Mouse (Mus musculus) heart, postnatal 0 days (tissue): Measurements from ENCODE around the gene Fbxo34. TPM values are rescaled to one million over a fixed set of nuclear protein-coding genes. Genes with fewer than 3 reads are reported as not detected.

Experiments used
- ATAC-seq: fragments of 200-750 bp; cut with Nextera tagmentation; 2 replicates; pipeline ENCODE4 v1.8.0; 2017; ENCODE audit warnings: low read depth, moderate number of reproducible peaks, moderate library complexity; ENCODE audit not compliant: insufficient read depth
- DNase-seq: peaks from one replicate; pipeline ENCODE4 v3.0.0-alpha.2; 2016; ENCODE audit warnings: low spot score
- H3K27ac ChIP-seq: fragments of 300-500 bp; sonication (generic); 2 replicates; pipeline ENCODE4 v1.5.1; 2014; ENCODE audit warnings: low read depth, mild to moderate bottlenecking
- H3K27me3 ChIP-seq: fragments of 300-500 bp; sonication (generic); 2 replicates; pipeline ENCODE4 v1.6.1; 2014; ENCODE audit warnings: low read length, mixed read lengths; ENCODE audit not compliant: control insufficient read depth, insufficient read depth
- H3K36me3 ChIP-seq: fragments of 300-500 bp; sonication (generic); replicated peaks from 2 replicates; pipeline ENCODE4 v1.6.1; 2014; ENCODE audit warnings: low read length, mixed read lengths; ENCODE audit not compliant: control insufficient read depth, insufficient read depth
- H3K4me1 ChIP-seq: fragments of 300-500 bp; sonication (generic); 2 replicates; pipeline ENCODE4 v1.6.1; 2014; ENCODE audit warnings: antibody characterized with exemption; ENCODE audit not compliant: control insufficient read depth, insufficient read depth
- H3K4me2 ChIP-seq: fragments of 300-500 bp; sonication (generic); 2 replicates; pipeline ENCODE4 v1.6.1; 2014; ENCODE audit warnings: low read depth, mild to moderate bottlenecking, low read length, moderate library complexity
- H3K4me3 ChIP-seq: fragments of 300-500 bp; sonication (generic); 2 replicates; pipeline ENCODE4 v1.5.1; 2014; ENCODE audit warnings: low read depth, low read length
- H3K9ac ChIP-seq: fragments of 300-500 bp; sonication (generic); replicated peaks from 2 replicates; pipeline ENCODE4 v1.6.1; 2014; ENCODE audit warnings: low read depth, low read length, mixed read lengths
- H3K9me3 ChIP-seq: fragments of 300-500 bp; sonication (generic); replicated peaks from 2 replicates; pipeline ENCODE4 v1.6.1; 2016; ENCODE audit warnings: low read length; ENCODE audit not compliant: control insufficient read depth
- CTCF ChIP-seq: IDR thresholded peaks from 2 replicates; pipeline ENCODE4 v1.5.1; 2016; ENCODE audit warnings: antibody characterized with exemption, control low read depth, low read depth
- EP300 ChIP-seq: IDR thresholded peaks from 2 replicates; pipeline ENCODE4 v1.6.1; 2016; ENCODE audit warnings: antibody characterized with exemption, low read depth
- WGBS: fragments of 180-500 bp; shearing (Covaris S2); extraction: QIAGEN DNeasy Blood & Tissue Kit; methylation state at CpG from one replicate; pipeline ENCODE4 v1.1.7; 2014; 5-methylcytosine and 5-hydroxymethylcytosine counted together
- polyA plus RNA-seq: library from polyadenylated mRNA; unstranded; fragments of >200 nt; fragmentation: Nextera tagmentation; extraction: Ambion mirVana; gene quantifications from 2 replicates; pipeline ENCODE4 v1.2.1, GENCODE M21; 2015
- total RNA-seq: library from RNA; depleted of rRNA; stranded (reverse); fragments of >200 nt; gene quantifications from 2 replicates; pipeline ENCODE4 v1.2.3, GENCODE M21; 2014; ENCODE audit warnings: low replicate concordance

Gene Fbxo34
- total and polyA plus RNA-seq, 2 experiments from 2014 or later, result 9.9 to 12.8 TPM

DNA sequence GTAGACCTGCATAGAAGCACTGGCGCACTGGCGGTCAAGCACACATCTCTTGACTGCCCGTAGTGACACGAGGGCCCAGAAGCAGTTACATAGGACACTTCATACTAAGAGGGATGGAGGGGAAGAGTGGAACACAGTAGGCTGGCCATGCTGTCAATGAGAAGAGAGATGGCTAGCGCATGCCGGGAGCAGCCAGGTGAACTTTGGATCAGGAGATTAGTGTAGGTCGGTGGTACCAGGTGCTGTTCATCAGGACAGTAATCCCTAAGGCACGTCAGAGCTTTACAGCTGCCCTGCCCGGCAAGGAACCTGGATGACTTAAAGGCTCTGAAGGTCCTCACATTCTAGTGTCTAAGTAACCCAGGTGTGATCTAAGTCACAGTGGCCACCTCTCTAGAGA is 23.7 kb downstream of the Fbxo34 start:
- 85% methylated on average over 9 of the region's 9 CpGs for WGBS
- Histone ChIP-seq H3K27ac (no peak overlapping the region), H3K4me1 (0 out of 2 replicates have a peak, but pooled peaks cover 5% of the 10 kb centered on the region), H3K4me3 (no peak overlapping the region), H3K4me2 (peak overlapping the region; percentile 75; the same call in 1 of the 2 replicates), H3K9me3 (no peaks in the 10 kb centered on the region), H3K27me3 (no peaks in the 10 kb centered on the region), H3K36me3 (no peaks in the 10 kb centered on the region), H3K9ac (no peak overlapping the region)
- no peak for DNase-seq
- no peak for ATAC-seq
- TF ChIP-seq EP300, result no peak
- TF ChIP-seq CTCF, result no peak

DNA sequence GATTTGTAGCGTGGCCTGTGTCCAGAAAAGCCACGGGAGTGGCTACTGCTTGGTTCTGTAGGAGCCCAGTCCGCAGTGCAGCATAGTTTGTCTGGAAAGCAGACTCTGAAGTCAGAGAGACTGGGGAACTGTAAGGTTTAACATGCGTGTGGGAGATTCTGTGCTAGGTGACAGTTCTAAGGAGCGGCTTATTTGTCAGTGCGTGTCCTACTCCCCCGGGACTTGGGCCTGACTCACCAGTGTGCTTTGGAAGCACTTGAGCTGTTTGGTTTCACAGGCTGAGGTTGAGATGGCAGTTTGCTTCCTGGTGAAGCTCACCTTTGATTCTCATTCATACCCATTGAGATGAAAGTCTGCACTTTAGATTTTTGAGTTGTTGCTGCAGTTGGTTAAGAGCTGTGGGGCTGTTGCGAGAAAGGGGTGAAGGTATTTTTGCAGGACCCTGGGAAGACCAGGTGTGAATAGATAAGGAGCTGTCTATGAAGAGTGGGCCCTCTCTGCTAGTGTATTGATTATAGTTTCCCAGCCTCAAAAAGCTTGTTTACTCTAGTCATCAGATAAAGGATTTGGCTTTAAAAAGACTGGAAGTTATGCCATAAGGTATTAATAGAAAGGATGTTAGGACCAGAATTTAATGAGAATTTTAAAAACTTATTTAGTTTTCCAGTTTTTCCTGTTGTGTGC is 24.5 kb downstream of the Fbxo34 start:
- 77% methylated on average over 8 of the region's 8 CpGs for WGBS
- Histone ChIP-seq H3K9ac (no peak overlapping the region), H3K27ac (no peak overlapping the region), H3K4me3 (no peak overlapping the region), H3K4me1 (0 out of 2 replicates have a peak, but pooled peaks cover 5% of the 10 kb centered on the region), H3K27me3 (no peaks in the 10 kb centered on the region), H3K36me3 (no peaks in the 10 kb centered on the region), H3K4me2 (no peak overlapping the region), H3K9me3 (no peaks in the 10 kb centered on the region)
- no peak for DNase-seq
- ATAC-seq, result no peak
- no peak for TF ChIP-seq EP300
- no peak for TF ChIP-seq CTCF

DNA sequence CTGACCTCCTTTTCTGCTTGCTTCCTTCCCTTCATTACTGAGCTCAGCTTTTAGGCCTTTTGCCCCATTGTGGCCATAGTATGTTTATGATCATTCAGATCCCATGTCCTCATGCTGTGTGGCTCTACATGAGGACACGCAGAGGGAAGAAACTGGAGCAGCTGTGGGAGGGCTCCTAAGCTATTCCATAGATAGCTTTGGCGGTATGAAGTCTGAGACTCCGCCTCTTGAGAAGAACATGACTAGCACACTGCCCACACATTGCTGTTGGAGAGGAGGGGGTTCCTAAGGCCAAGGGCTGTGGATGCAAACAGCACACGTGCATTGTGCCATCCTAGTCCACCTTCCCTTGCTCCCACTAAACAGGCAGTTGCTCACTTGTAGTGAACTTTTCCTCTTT is 26.0 kb downstream of the Fbxo34 start:
- TF ChIP-seq EP300 (no peak), CTCF (no peak)
- Histone ChIP-seq H3K27ac (no peak overlapping the region), H3K4me3 (no peak overlapping the region), H3K27me3 (no peaks in the 10 kb centered on the region), H3K9me3 (no peaks in the 10 kb centered on the region), H3K4me1 (0 out of 2 replicates have a peak, but pooled peaks cover 5% of the 10 kb centered on the region), H3K36me3 (no peaks in the 10 kb centered on the region), H3K4me2 (no peak overlapping the region), H3K9ac (no peak overlapping the region)
- ATAC-seq (no peak), DNase-seq (no peak)
- whole genome bisulfite sequencing, result 65% methylated on average over 4 of the region's 4 CpGs

DNA sequence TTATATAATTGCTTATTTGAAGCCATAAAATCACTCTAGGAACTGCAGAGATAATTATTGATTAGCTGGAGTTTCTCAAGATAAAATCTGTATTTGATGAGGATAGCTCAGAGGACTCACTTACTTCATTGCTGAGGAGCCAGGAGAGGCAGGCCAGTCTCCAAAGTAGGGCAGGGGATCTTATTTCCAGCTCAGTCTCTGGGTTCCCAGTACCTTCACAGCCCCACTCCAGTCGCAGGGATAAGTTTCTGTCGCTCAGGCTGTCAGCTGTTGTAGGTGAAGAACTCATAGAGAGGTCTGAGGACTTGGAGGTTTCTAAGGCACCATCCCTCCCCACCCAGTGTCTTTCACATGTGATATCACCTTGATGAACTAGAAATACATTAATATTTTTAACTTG is 27.5 kb downstream of the Fbxo34 start:
- ATAC-seq, result no peak
- WGBS, result 49% methylated on average over 2 of the region's 2 CpGs

DNA sequence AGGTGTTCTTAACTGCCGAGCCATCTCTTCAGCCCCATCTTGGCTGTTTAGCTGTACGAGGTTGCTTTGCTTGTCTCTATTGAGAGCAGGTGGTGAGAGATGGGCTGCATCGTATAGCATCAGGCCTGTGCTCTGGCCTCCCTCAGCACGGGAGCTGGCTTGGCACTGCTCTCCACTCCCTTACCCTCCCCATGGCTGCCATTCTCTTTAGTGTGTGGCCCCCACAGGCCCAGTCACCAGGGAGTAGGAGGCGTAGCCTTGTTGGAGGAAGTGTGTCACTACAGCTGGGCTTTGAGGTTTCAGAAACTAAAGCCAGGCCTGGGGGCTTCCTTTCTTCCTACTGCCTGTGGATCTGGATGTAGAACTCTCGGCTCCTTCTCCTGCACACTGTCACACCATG is 32.0 kb downstream of the Fbxo34 start:
- H3K9ac ChIP-seq, result no peak overlapping the region
- no peaks in the 10 kb centered on the region; the same call in 1 of the 2 replicates for H3K4me1 ChIP-seq
- H3K27ac ChIP-seq, result no peak overlapping the region
- H3K4me2 ChIP-seq, result no peak overlapping the region
- TF ChIP-seq EP300, result no peak
- no peak for TF ChIP-seq CTCF
- H3K36me3 ChIP-seq, result no peaks in the 10 kb centered on the region
- H3K4me3 ChIP-seq, result no peak overlapping the region
- DNase-seq (no peak), ATAC-seq (no peak)
- no peaks in the 10 kb centered on the region for H3K27me3 ChIP-seq
- H3K9me3 ChIP-seq, result no peaks in the 10 kb centered on the region
- 77% methylated on average over 6 of the region's 6 CpGs for WGBS

More for the DNA sequence above, 27.5 kb downstream of the Fbxo34 start:
- TF ChIP-seq EP300, result no peak
- TF ChIP-seq CTCF, result no peak
- Histone ChIP-seq H3K4me1 (0 out of 2 replicates have a peak, but pooled peaks cover 5% of the 10 kb centered on the region), H3K4me2 (no peak overlapping the region), H3K27me3 (no peaks in the 10 kb centered on the region), H3K4me3 (no peak overlapping the region), H3K9me3 (no peaks in the 10 kb centered on the region), H3K27ac (no peak overlapping the region), H3K36me3 (no peaks in the 10 kb centered on the region), H3K9ac (no peak overlapping the region)
- no peak for DNase-seq

DNA sequence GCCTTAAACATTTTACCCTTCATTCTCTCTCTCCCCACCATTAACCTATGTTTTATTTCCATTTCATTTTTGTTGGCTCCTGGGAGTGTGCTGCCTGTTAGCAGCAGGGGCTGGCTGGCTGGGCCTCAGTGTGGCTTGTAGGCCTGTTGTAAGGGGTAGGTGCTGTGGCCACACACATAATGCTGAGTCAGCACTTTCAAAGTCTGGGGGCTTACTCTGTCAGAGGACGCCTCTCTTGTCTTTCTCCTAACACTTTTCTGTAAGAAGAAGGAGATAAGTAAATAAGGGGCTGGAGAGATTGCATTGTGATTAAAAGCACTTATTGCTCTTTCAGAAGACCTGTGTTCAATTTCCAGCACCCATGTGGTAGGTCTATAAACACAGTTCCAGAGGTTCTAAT is 32.9 kb downstream of the Fbxo34 start:
- ATAC-seq (no peak), DNase-seq (no peak)
- Histone ChIP-seq H3K4me1 (no peaks in the 10 kb centered on the region; the same call in 1 of the 2 replicates), H3K4me2 (no peak overlapping the region), H3K27me3 (no peaks in the 10 kb centered on the region), H3K9me3 (no peaks in the 10 kb centered on the region), H3K4me3 (no peak overlapping the region), H3K36me3 (no peaks in the 10 kb centered on the region), H3K9ac (no peak overlapping the region), H3K27ac (no peak overlapping the region)
- TF ChIP-seq CTCF (no peak), EP300 (no peak)
- WGBS, result 90% methylated on average over 1 of the region's 1 CpGs
